Mouse (Mus musculus) limb, embryonic 11.5 days (tissue): Measurements from ENCODE around the gene Lias. TPM values are rescaled to one million over a fixed set of nuclear protein-coding genes. Genes with fewer than 3 reads are reported as not detected.

ENCODE experiments used
- ATAC-seq: fragments of 200-750 bp; cut with Nextera tagmentation; 2 replicates; pipeline ENCODE4 v1.8.0; 2017; ENCODE audit warnings: low read depth; ENCODE audit not compliant: insufficient number of reproducible peaks, low FRiP score, low TSS enrichment
- DNase-seq: peaks from one replicate; pipeline ENCODE4 v3.0.0-alpha.2; 2015; ENCODE audit warnings: low spot score
- H3K27ac ChIP-seq: fragments of 300-500 bp; sonication (generic); replicated peaks from 2 replicates; pipeline ENCODE4 v1.5.1; 2014; ENCODE audit warnings: low read depth, mild to moderate bottlenecking, low read length
- H3K27me3 ChIP-seq: fragments of 300-500 bp; sonication (generic); 2 replicates; pipeline ENCODE4 v1.6.1; 2014; ENCODE audit warnings: mild to moderate bottlenecking, low read length, mixed read lengths; ENCODE audit not compliant: control insufficient read depth, insufficient read depth
- H3K36me3 ChIP-seq: fragments of 300-500 bp; sonication (generic); 2 replicates; pipeline ENCODE4 v1.6.1; 2014; ENCODE audit warnings: mild to moderate bottlenecking, low read length, moderate library complexity, mixed read lengths; ENCODE audit not compliant: control insufficient read depth, insufficient read depth
- H3K4me1 ChIP-seq: fragments of 300-500 bp; sonication (generic); 2 replicates; pipeline ENCODE4 v1.6.1; 2014; ENCODE audit warnings: low read length, mixed read lengths; ENCODE audit not compliant: control insufficient read depth, insufficient read depth
- H3K4me2 ChIP-seq: fragments of 300-500 bp; sonication (generic); 2 replicates; pipeline ENCODE4 v1.6.1; 2014; ENCODE audit warnings: low read depth, mild to moderate bottlenecking, moderate library complexity; ENCODE audit not compliant: severe bottlenecking
- H3K4me3 ChIP-seq: fragments of 300-500 bp; sonication (generic); 2 replicates; pipeline ENCODE4 v1.5.1; 2014; ENCODE audit warnings: low read depth, low read length
- H3K9ac ChIP-seq: fragments of 300-500 bp; sonication (generic); 2 replicates; pipeline ENCODE4 v1.6.1; 2014; ENCODE audit warnings: mild to moderate bottlenecking, low read length
- H3K9me3 ChIP-seq: fragments of 300-500 bp; sonication (generic); 2 replicates; pipeline ENCODE4 v1.6.1; 2016; ENCODE audit warnings: low read length; ENCODE audit not compliant: control insufficient read depth
- WGBS: fragments of 180-500 bp; shearing (Covaris S2); extraction: QIAGEN DNeasy Blood & Tissue Kit; methylation state at CpG from one replicate; pipeline ENCODE4 v1.1.7; 2014; 5-methylcytosine and 5-hydroxymethylcytosine counted together
- polyA plus RNA-seq: library from polyadenylated mRNA; unstranded; fragments of >200 nt; fragmentation: Nextera tagmentation; extraction: Ambion mirVana; gene quantifications from 2 replicates; pipeline ENCODE4 v1.2.1, GENCODE M21; 2014

Lias gene
- polyA plus RNA-seq, 1 experiment from 2014 or later: 72.9 TPM

GRCm38 (mm10) chr5:65434471-65435362 lies 43.4 kb downstream of the Lias start:
- 6% methylated on average over 14 of the region's 15 CpGs for WGBS

DNA sequence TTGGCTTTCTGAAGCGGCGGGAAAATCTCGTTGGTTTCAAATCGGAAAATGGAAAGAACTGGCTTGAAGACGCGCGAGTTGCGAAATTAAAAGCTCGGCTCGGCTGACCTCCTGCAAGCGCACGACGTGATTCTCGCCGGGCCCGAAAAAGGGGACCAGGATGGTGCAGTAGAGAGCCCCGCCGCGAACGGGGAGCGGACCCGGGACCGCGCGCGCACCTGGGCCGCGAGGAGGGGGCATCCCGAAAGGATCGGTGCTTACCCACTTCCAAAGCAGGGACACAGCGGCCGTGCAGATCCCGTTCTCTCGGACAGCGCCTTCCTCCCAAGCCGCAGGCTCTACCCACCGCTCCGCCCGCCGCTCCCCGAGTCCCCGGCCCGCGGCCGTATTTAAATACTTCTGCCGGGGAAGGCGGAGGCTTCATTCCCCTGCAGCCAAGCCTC lies 44.1 kb downstream of the Lias start:
- Histone ChIP-seq H3K4me2 (peak overlapping the region; percentile 60), H3K4me3 (peak overlapping the region; percentile 81), H3K9me3 (no peaks in the 10 kb centered on the region), H3K27ac (peak overlapping the region; percentile 16), H3K4me1 (0 out of 2 replicates have a peak, but pooled peaks cover 2% of the 10 kb centered on the region), H3K27me3 (no peaks in the 10 kb centered on the region), H3K36me3 (no peaks in the 10 kb centered on the region), H3K9ac (peak overlapping the region; percentile 80)
- DNase-seq: no peak
- under 1% methylated on average over 47 of the region's 47 CpGs for WGBS
- ATAC-seq: no peak

More at GRCm38 (mm10) chr5:65434471-65435362, 43.4 kb downstream of the Lias start:
- H3K4me1 ChIP-seq: 0 out of 2 replicates have a peak, but pooled peaks cover 2% of the 10 kb centered on the region
- H3K27me3 ChIP-seq: no peaks in the 10 kb centered on the region
- H3K27ac ChIP-seq: peak overlapping the region; percentile 16
- ATAC-seq (no peak; the same call in 1 of the 2 replicates), DNase-seq (no peak)
- peak overlapping the region; percentile 60 for H3K4me2 ChIP-seq
- H3K9me3 ChIP-seq: no peaks in the 10 kb centered on the region
- H3K4me3 ChIP-seq: peak overlapping the region; percentile 81
- no peaks in the 10 kb centered on the region for H3K36me3 ChIP-seq
- H3K9ac ChIP-seq: peak overlapping the region; percentile 80

DNA sequence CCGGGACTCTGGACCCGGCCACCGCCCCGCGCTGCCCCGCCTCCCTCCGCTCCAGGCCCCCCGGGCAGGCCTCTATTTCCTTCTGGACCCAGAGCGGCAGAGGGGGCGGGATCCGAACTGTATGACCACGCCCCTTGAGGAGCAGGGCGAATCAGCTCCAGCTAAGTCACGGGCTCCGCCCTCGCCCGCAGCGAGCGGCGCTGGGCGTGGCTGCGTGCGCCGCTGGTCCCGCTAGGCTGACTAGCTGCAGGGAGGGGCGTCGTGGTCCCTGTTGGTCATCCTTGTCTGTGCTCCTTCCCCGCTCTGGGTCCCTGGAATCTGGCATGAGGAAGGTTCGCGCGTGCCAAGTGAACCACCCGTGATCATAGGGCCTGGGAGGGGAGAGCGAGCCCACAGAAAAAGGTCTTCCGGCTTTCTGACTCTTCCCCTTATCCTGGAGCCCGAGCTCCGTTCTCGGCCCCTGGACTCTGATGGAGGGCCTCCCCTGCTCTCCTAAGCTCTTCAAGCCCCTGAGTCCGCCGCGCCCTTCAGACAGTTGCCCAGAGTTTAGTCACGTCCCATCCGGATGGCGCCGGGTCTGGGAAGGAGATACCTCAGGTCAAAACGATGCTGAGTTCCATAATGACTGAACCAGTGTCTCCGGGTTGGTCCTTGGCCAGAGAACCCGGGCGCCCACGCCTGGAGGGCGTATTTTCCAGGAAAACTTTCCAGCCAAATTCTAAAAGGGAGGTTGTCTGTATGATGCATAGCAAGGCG lies 44.7 kb downstream of the Lias start, which contains the start of gene Ugdh:
TSS of gene Ugdh (minus strand) at position 144 of the 756 bp plus-strand sequence.
- H3K4me2 ChIP-seq: peak within 1 kb of the TSS; percentile 60
- 1% methylated on average over 51 of the region's 51 CpGs for WGBS
- peak within 1 kb of the TSS; percentile 80 for H3K9ac ChIP-seq
- DNase-seq (peak; percentile 97), ATAC-seq (peak; percentile 98)
- H3K27ac ChIP-seq: peak within 1 kb of the TSS; percentile 16
- H3K4me3 ChIP-seq: peak within 1 kb of the TSS; percentile 81
- 0 out of 2 replicates have a peak, but pooled peaks cover 2% of the 10 kb centered on the region for H3K4me1 ChIP-seq
- no peaks in the 10 kb centered on the region for H3K9me3 ChIP-seq
- H3K27me3 ChIP-seq: no peaks in the 10 kb centered on the region
- H3K36me3 ChIP-seq: no peaks in the 10 kb centered on the region

GRCm38 (mm10) chr5:65438041-65438440 lies 46.7 kb downstream of the Lias start:
- H3K27ac ChIP-seq: no peak overlapping the region
- H3K4me1 ChIP-seq: 0 out of 2 replicates have a peak, but pooled peaks cover 2% of the 10 kb centered on the region
- no peaks in the 10 kb centered on the region for H3K9me3 ChIP-seq
- no peak overlapping the region for H3K9ac ChIP-seq
- ATAC-seq: no peak
- H3K4me2 ChIP-seq: no peak overlapping the region
- H3K4me3 ChIP-seq: no peak overlapping the region
- no peak for DNase-seq
- H3K36me3 ChIP-seq: no peaks in the 10 kb centered on the region
- no peaks in the 10 kb centered on the region for H3K27me3 ChIP-seq

DNA sequence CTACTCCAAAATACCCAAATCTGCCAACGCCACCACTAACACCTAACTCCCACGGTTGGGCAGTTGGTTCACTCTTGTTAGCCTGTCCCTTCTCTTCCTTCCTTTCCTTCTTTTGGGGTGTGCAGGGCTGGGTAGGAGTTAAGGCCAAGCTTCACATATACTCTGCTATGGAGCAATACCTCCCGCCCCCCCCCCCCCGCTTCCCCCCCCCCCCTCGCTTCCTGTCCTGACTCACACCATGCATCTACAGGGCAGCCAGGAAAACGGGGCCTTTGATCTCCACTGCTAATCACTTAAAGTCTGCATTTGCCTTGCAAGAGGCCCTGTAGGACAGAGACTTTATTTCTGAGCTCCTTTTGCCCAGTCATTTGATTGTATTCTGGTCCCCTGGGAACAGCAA lies 53.7 kb downstream of the Lias start:
- no peak for ATAC-seq

DNA sequence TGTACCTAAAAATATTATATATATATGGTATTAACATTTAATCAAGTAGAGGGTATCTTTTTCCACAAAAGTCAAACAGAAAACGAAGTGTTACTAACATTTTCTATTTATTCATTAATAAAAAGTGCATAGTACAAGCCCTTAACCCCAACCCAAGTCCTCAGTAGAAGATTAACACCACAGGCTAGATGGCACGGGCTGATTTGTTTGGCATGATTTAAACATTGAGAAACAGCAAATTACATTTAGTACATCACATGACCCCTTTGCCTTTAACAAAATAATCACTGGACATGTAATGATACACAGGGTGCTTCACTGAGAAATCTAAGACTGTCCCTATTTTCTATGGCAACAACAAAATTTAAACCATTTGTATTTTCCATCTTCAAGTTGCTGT lies 55.5 kb downstream of the Lias start:
- no peaks in the 10 kb centered on the region; the same call in 1 of the 2 replicates for H3K4me1 ChIP-seq
- WGBS: 80% methylated on average over 2 of the region's 2 CpGs
- ATAC-seq (no peak), DNase-seq (no peak)
- no peaks in the 10 kb centered on the region for H3K36me3 ChIP-seq
- H3K9ac ChIP-seq: no peak overlapping the region
- H3K27me3 ChIP-seq: no peaks in the 10 kb centered on the region
- no peak overlapping the region for H3K27ac ChIP-seq
- H3K4me3 ChIP-seq: no peak overlapping the region
- H3K4me2 ChIP-seq: no peak overlapping the region
- H3K9me3 ChIP-seq: no peaks in the 10 kb centered on the region

More for the DNA sequence above, 53.7 kb downstream of the Lias start:
- no peaks in the 10 kb centered on the region for H3K9me3 ChIP-seq
- no peak overlapping the region for H3K27ac ChIP-seq
- DNase-seq: no peak
- H3K4me3 ChIP-seq: no peak overlapping the region
- H3K36me3 ChIP-seq: no peaks in the 10 kb centered on the region
- no peak overlapping the region for H3K4me2 ChIP-seq
- no peaks in the 10 kb centered on the region for H3K27me3 ChIP-seq
- H3K4me1 ChIP-seq: no peaks in the 10 kb centered on the region; the same call in 1 of the 2 replicates
- no peak overlapping the region for H3K9ac ChIP-seq
- 82% methylated on average over 2 of the region's 6 CpGs for WGBS

DNA sequence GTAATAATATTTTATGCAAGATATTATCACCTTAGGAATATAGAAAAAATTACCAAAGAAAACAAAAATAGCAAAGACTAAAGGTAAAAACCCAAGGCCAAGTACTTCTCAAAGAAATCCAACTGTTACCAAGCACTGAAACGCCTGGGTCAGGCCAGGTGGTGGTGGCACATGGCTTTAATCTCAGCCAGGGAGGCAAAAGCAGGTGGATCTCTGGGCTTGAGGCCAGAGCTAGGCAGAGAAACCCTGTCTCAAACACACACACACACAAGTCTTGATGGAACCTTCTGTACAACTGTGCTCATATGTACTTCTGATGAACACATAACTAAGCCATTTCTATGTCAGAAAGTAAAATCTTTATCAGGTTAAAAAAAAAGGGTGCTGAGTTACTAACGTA lies 56.5 kb downstream of the Lias start:
- Histone ChIP-seq H3K27me3 (no peaks in the 10 kb centered on the region), H3K27ac (no peak overlapping the region), H3K4me2 (no peak overlapping the region), H3K4me1 (no peaks in the 10 kb centered on the region; the same call in 1 of the 2 replicates), H3K9me3 (no peaks in the 10 kb centered on the region), H3K4me3 (no peak overlapping the region), H3K36me3 (no peaks in the 10 kb centered on the region), H3K9ac (no peak overlapping the region)
- ATAC-seq (no peak), DNase-seq (no peak)
- WGBS: 75% methylated on average over 2 of the region's 2 CpGs

DNA sequence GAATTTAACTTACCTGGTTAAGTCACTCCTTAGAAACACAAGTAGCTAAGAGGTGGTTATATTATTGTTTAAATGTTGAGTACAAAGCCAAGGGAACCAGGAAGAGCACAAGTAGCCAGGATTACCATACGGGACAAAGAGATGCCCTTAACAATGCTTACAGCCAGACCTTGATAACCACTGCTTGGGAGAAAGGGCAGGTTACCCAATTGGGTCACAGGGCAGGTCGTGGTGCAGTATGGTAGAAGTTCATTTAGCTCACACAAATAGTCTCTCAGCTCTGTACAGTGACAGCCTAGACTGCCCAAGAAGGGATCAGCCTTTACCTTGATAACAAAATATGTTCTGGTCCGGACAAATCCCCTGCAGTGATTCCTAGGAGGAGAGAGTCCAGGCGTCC lies 57.6 kb downstream of the Lias start:
- no peaks in the 10 kb centered on the region for H3K36me3 ChIP-seq
- DNase-seq: no peak
- H3K4me2 ChIP-seq: no peak overlapping the region
- no peaks in the 10 kb centered on the region for H3K27me3 ChIP-seq
- no peaks in the 10 kb centered on the region; the same call in 1 of the 2 replicates for H3K4me1 ChIP-seq
- 82% methylated on average over 4 of the region's 4 CpGs for WGBS
- no peaks in the 10 kb centered on the region for H3K9me3 ChIP-seq
- no peak overlapping the region for H3K27ac ChIP-seq
- H3K4me3 ChIP-seq: no peak overlapping the region
- ATAC-seq: no peak
- H3K9ac ChIP-seq: no peak overlapping the region
